Mouse (Mus musculus) intestine, embryonic 15.5 days (tissue): ENCODE results near the gene 4930522H14Rik. TPM values are rescaled to one million over a fixed set of nuclear protein-coding genes. Genes with fewer than 3 reads are reported as not detected.

Experiments
- ATAC-seq: fragments of 200-750 bp; cut with Nextera tagmentation; 2 replicates; pipeline ENCODE4 v1.8.0; 2017; ENCODE audit warnings: moderate TSS enrichment, moderate library complexity
- H3K27ac ChIP-seq: fragments of 300-500 bp; sonication (generic); 2 replicates; pipeline ENCODE4 v1.5.1; 2015; ENCODE audit warnings: mild to moderate bottlenecking, inconsistent platforms
- H3K27me3 ChIP-seq: fragments of 300-500 bp; sonication (generic); replicated peaks from 2 replicates; pipeline ENCODE4 v1.6.1; 2015; ENCODE audit warnings: inconsistent platforms
- H3K36me3 ChIP-seq: fragments of 300-500 bp; sonication (generic); 2 replicates; pipeline ENCODE4 v1.6.1; 2015; ENCODE audit warnings: inconsistent platforms
- H3K4me1 ChIP-seq: fragments of 300-500 bp; sonication (generic); replicated peaks from 2 replicates; pipeline ENCODE4 v1.6.1; 2015; ENCODE audit warnings: inconsistent platforms
- H3K4me2 ChIP-seq: fragments of 300-500 bp; sonication (generic); replicated peaks from 2 replicates; pipeline ENCODE4 v1.6.1; 2015; ENCODE audit warnings: mild to moderate bottlenecking, inconsistent platforms
- H3K4me3 ChIP-seq: fragments of 300-500 bp; sonication (generic); replicated peaks from 2 replicates; pipeline ENCODE4 v1.5.1; 2015; ENCODE audit warnings: inconsistent platforms
- H3K9ac ChIP-seq: fragments of 300-500 bp; sonication (generic); 2 replicates; pipeline ENCODE4 v1.6.1; 2015; ENCODE audit warnings: inconsistent platforms
- H3K9me3 ChIP-seq: fragments of 300-500 bp; sonication (generic); 2 replicates; pipeline ENCODE4 v1.6.1; 2016; ENCODE audit warnings: inconsistent platforms
- WGBS: fragments of 180-500 bp; shearing (Covaris S2); methylation state at CpG from one replicate; pipeline ENCODE4 v1.1.7; 2015; 5-methylcytosine and 5-hydroxymethylcytosine counted together
- polyA plus RNA-seq: library from polyadenylated mRNA; unstranded; fragments of >200 nt; fragmentation: Nextera tagmentation; extraction: Ambion mirVana; gene quantifications from 2 replicates; pipeline ENCODE4 v1.2.1, GENCODE M21; 2015

4930522H14Rik gene
- polyA plus RNA-seq, 1 experiment from 2014 or later = not detected

DNA sequence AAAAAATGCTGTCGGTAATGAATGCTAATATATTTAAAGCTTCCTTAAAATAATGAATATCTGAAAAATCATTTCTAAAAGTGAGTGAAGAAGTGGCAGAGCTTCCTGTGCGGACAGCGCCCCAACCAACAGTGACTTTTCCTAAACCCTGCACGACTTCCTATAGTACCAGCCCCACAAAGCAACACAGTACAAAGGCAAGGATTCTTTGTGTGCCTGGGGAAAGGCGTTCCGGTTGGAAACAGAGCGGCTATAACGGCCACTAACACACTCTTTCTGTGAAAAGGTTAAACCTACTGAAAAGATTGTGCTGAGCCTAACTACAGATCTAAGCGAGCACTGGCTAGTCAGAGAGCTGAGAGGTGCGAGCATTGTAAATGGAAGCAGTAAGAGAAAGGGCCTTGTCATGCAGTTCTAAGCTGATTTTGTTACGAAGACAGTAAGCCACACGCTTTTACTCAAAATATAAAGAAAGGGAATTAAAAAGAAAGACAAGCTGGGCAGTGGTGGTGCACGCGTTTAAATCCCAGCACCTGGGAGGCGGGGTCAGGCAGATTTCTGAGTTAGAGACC is 766 bp downstream of the 4930522H14Rik start:
- Histone ChIP-seq H3K9ac (no peak overlapping the region), H3K36me3 (no peaks in the 10 kb centered on the region), H3K4me2 (no peak overlapping the region), H3K27ac (no peak overlapping the region), H3K9me3 (no peaks in the 10 kb centered on the region), H3K27me3 (no peaks in the 10 kb centered on the region), H3K4me1 (no peaks in the 10 kb centered on the region), H3K4me3 (no peak overlapping the region)
- ATAC-seq = no peak
- 79% methylated on average over 15 of the region's 15 CpGs for WGBS

DNA sequence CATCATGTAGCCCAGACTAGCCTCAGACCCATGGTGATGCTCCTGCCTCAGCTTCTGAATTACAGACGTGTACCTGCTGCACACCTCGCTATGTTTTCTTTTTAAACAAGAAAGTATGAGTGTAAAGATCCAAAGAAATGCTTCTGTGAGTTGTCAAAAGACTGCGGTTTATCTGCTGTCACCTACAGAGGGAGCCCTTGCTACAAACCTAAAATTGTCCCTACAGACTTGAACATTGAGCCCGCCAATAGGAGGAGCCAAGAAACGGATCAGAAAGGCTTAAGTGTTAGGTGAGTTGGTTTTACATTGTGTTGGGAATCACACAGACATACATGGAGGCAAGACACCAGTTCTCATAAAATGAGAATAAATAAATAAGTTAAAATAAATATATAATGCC is 26.2 kb downstream of the 4930522H14Rik start:
- H3K4me3 ChIP-seq = no peak overlapping the region
- H3K27ac ChIP-seq = no peak overlapping the region
- no peaks in the 10 kb centered on the region for H3K4me1 ChIP-seq
- WGBS = 8% methylated on average over 5 of the region's 5 CpGs
- H3K36me3 ChIP-seq = no peaks in the 10 kb centered on the region
- H3K9me3 ChIP-seq = no peaks in the 10 kb centered on the region
- no peak for ATAC-seq
- H3K27me3 ChIP-seq = no peaks in the 10 kb centered on the region
- no peak overlapping the region for H3K9ac ChIP-seq
- no peak overlapping the region for H3K4me2 ChIP-seq

DNA sequence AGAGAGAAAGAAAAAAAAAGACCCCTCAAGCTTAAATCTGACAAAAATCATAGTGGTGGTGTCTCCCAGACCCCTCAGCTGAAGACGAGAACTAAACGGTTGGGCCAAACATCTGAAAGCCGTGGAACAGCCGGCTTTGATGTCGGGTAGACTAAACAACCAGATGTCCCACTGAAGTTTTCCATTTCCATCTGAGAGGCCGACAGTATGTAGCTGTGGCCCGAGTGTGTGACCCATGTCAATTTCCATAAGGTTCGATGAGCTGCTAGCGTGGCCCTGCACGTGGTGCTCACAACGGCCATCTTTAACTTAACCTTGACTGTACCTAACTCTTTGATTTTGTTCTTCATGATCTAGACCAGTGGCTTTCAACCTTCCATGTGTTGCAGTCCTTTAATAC is 32.6 kb downstream of the 4930522H14Rik start:
- no peaks in the 10 kb centered on the region for H3K4me1 ChIP-seq
- 64% methylated on average over 11 of the region's 11 CpGs for WGBS

DNA sequence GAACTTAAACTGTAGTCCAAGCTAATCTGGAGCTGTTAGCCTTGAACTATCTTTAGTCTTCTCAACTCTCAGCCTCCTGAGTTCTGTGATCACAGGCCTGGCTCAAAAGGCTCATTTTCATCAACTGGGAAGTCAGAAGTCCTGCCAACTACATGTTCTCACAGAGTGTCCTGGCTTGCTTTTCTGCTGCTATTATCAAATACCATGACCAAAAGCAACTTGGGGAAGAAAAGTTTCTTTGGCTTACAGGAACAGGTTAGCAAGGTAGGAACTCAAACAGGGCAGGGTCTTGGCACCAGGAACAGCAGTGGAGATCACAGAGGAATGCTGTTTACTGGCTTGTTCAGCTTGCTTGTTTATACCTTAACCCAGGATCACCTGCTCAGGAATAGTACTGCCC is 37.5 kb downstream of the 4930522H14Rik start:
- ATAC-seq = no peak
- no peaks in the 10 kb centered on the region for H3K9me3 ChIP-seq
- H3K27me3 ChIP-seq = no peaks in the 10 kb centered on the region
- H3K36me3 ChIP-seq = no peaks in the 10 kb centered on the region
- no peak overlapping the region for H3K4me3 ChIP-seq
- no peaks in the 10 kb centered on the region for H3K4me1 ChIP-seq
- no peak overlapping the region for H3K9ac ChIP-seq
- H3K27ac ChIP-seq = no peak overlapping the region
- H3K4me2 ChIP-seq = no peak overlapping the region

More for the DNA sequence above, 32.6 kb downstream of the 4930522H14Rik start:
- no peaks in the 10 kb centered on the region for H3K9me3 ChIP-seq
- H3K27ac ChIP-seq = no peak overlapping the region
- ATAC-seq = no peak
- H3K36me3 ChIP-seq = no peaks in the 10 kb centered on the region
- no peaks in the 10 kb centered on the region for H3K27me3 ChIP-seq
- no peak overlapping the region for H3K4me2 ChIP-seq
- H3K9ac ChIP-seq = no peak overlapping the region
- no peak overlapping the region for H3K4me3 ChIP-seq

DNA sequence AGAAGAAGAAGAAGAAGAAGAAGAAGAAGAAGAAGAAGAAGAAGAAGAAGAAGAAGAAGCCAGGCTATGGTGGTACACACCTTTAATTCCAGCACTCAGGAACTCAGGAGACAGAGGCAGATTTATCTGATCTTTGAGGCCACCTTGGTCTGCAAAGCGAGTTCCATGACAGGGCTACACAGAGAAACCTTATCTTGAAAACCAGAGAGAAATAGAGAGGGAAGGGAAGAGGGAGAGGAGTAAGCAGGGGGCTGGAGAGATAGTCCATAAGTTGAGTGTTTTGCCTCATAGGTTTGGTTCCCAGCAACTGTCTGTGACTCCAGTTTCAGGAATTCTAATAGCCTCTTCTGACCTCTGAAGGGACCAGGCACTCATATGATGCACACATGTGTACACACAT is 42.3 kb downstream of the 4930522H14Rik start:
- H3K36me3 ChIP-seq = no peaks in the 10 kb centered on the region
- 42% methylated on average over 1 of the region's 1 CpGs for WGBS
- H3K9ac ChIP-seq = no peak overlapping the region
- no peaks in the 10 kb centered on the region for H3K4me1 ChIP-seq
- H3K9me3 ChIP-seq = no peaks in the 10 kb centered on the region
- no peak overlapping the region for H3K4me3 ChIP-seq
- H3K4me2 ChIP-seq = no peak overlapping the region
- H3K27ac ChIP-seq = no peak overlapping the region
- no peaks in the 10 kb centered on the region for H3K27me3 ChIP-seq
- no peak for ATAC-seq

DNA sequence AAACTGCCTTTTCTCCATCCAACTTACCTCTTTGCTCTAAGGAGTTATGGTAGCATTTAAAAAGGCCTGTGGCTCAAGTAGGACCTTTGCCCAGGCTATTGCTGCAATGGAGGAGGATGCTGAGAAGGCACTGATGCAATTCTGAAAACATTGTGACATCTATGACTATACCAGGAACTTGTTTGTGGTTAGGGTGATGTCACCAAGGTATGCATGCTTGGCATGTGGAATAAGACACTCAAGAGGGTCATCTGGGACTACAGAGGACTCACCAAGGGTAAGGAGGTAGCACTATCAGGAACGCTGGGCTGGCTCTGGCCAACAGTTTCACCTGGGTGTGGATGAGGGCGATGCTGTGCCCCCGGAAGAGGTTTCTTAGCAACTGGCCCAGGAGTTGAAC is 46.5 kb downstream of the 4930522H14Rik start, which contains the start of gene Rnf11:
Gene Rnf11, minus strand, starts transcription at position 108 of the 400 bp plus-strand sequence.
- H3K9ac ChIP-seq = no peak within 1 kb of the TSS
- H3K27me3 ChIP-seq = no peaks in the 10 kb centered on the region
- no peaks in the 10 kb centered on the region for H3K4me1 ChIP-seq
- 83% methylated on average over 3 of the region's 3 CpGs for WGBS
- H3K4me3 ChIP-seq = no peak within 1 kb of the TSS
- no peak within 1 kb of the TSS for H3K27ac ChIP-seq
- no peaks in the 10 kb centered on the region for H3K9me3 ChIP-seq
- H3K4me2 ChIP-seq = no peak within 1 kb of the TSS
- no peak for ATAC-seq
- H3K36me3 ChIP-seq = no peaks in the 10 kb centered on the region

DNA sequence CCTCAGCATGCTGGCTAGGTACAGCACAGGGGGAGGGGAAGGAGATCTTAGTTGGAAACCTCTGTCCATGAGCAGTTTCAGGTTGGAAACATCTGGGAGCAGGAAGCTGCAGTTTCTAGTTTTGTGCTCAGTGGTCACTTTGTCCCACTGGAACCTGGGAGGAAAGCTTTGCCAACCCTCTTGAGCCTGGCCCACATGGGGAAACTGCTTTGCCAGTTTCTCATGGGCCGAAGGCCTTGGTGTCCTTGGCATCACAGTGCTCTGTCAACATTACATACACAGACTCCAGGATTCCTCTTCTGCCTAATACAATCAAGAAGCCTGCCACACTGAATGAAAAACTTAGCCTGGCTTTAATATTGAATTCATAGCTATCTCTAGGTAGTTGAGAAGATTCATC is 48.4 kb downstream of the 4930522H14Rik start:
- Histone ChIP-seq H3K4me1 (no peaks in the 10 kb centered on the region), H3K27me3 (no peaks in the 10 kb centered on the region), H3K4me2 (no peak overlapping the region), H3K9me3 (no peaks in the 10 kb centered on the region), H3K27ac (no peak overlapping the region), H3K36me3 (no peaks in the 10 kb centered on the region), H3K9ac (no peak overlapping the region), H3K4me3 (no peak overlapping the region)
- ATAC-seq = no peak
- 86% methylated on average over 1 of the region's 1 CpGs for WGBS

DNA sequence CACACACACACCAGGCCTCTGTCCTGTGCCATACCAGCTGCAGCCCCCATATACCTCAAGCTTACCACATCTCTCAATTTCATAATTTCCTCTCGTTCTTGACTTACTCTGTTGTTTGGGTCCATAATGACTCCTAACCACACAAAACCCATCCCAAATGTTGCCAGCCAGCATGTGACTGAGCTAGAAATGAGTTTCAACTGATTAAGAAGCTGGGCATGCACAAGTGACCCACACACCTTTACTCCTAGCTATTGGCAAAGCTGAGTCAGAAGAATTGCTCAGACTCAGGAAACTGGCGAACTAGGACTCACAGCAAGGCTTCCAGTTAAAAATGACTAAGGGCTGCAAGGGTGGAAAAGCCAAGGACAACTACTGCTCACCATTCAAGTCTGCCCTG is 49.7 kb downstream of the 4930522H14Rik start:
- ATAC-seq = no peak
- no peak overlapping the region for H3K27ac ChIP-seq
- no peaks in the 10 kb centered on the region for H3K36me3 ChIP-seq
- H3K27me3 ChIP-seq = no peaks in the 10 kb centered on the region
- H3K9ac ChIP-seq = no peak overlapping the region
- H3K4me2 ChIP-seq = no peak overlapping the region
- 88% methylated on average over 2 of the region's 2 CpGs for WGBS
- H3K4me1 ChIP-seq = no peaks in the 10 kb centered on the region
- H3K9me3 ChIP-seq = no peaks in the 10 kb centered on the region
- H3K4me3 ChIP-seq = no peak overlapping the region

DNA sequence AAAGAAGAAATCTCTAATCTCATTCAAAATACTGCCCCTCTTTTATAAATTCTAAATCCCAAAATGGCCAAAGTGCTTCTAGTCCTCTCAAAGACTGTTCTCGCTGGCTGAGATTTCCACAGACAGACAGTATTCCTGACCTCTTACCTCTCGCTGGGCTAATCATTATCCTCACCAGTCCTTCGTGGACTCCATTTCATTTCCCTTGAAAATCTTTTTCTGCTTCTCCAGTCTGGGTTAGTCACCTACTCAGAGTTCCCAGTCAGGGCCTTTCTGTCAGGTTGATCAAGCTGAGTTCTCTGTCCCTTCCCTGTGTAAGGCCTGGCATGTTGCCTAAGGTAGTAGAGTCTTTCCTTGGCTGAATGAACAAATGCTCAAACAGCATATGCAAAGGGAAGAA is 53.6 kb downstream of the 4930522H14Rik start:
- Histone ChIP-seq H3K4me1 (peaks cover 3% of the 10 kb centered on the region; the same call in 1 of the 2 replicates), H3K27me3 (no peaks in the 10 kb centered on the region), H3K4me2 (no peak overlapping the region), H3K4me3 (no peak overlapping the region), H3K9me3 (no peaks in the 10 kb centered on the region), H3K9ac (no peak overlapping the region), H3K36me3 (no peaks in the 10 kb centered on the region), H3K27ac (no peak overlapping the region)
- ATAC-seq = no peak
- 86% methylated on average over 3 of the region's 3 CpGs for WGBS

DNA sequence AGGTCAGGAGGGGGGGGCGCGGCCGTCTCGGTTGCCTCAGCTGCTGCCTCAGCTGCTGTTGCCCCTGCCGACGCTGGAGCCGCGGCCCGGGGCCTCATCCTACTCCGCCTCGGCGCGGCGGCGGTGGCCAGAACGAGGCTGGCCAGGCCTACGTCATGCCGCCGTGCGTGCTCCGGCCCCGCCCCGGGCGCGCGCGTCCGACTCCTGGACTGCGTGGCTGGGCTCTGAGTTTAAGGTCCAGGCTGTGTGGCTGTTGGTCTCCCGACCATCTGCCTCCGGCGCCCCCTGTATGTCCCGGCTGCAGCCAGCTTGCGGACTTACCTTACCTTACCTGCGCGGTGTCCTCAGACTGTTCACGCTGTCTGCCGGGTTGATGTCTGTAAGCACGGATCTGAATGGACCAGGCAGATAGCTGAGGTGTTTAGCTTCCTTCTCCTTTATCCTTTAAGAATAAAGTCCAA is 54.5 kb downstream of the 4930522H14Rik start:
- Histone ChIP-seq H3K4me1 (peaks cover 3% of the 10 kb centered on the region; the same call in 1 of the 2 replicates), H3K9ac (peak overlapping the region; percentile 96), H3K4me3 (peak overlapping the region; percentile 90), H3K9me3 (no peaks in the 10 kb centered on the region), H3K36me3 (no peaks in the 10 kb centered on the region), H3K27ac (peak overlapping the region; percentile 93), H3K4me2 (peak overlapping the region; percentile 71), H3K27me3 (no peaks in the 10 kb centered on the region)
- under 1% methylated on average over 38 of the region's 39 CpGs for WGBS
- peak; percentile 99 for ATAC-seq

DNA sequence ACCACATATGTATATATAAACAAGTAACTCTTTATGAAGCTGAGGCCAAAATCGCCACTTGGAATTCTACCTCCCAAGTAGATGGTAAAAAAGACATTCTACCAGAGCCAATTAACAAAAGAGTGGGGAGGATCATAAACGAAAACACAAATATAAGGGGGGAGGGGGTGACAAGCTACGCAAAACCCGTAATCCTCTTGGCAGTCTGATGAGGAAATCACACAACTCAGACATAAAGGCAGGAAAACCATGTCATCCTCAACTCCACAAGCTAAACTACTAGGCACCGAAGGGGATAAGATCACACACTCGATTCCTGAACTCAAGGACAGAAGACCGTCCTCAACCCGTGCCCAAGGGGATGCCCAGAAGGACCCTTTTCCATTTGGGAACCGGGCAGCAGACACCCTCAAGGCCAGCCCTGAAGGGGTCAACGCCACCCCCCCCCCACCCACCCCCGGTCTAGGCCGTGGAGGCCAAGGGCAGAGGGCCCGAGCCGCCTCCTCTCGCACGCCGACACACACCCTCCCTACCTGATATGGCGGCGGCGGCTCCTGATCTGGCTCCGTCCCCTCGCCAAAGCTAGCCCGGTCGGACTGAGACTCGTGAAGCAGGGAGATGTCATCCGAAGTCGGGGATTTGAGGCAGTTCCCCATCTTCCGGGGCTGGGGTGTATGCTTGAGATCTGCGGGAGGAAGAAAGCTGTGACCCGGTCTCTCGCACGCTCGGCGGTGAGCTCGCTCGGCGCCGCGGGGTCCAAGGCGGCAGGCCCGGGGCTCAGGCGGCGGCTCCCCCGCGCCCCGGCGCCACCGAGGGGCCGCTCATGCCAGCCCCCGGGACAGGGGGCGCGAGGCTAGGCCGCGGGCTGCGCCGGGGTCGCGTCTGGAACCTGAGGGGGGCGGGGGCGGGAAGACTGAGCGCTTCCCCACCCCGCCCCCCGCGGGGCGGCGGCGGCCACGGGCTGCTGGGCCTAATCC is 55.2 kb downstream of the 4930522H14Rik start:
- Histone ChIP-seq H3K36me3 (no peaks in the 10 kb centered on the region), H3K27ac (peak overlapping the region; percentile 93), H3K4me3 (peak overlapping the region; percentile 90), H3K9me3 (no peaks in the 10 kb centered on the region), H3K27me3 (no peaks in the 10 kb centered on the region), H3K9ac (peak overlapping the region; percentile 96), H3K4me1 (peaks cover 3% of the 10 kb centered on the region; the same call in 1 of the 2 replicates), H3K4me2 (peak overlapping the region; percentile 71)
- WGBS = under 1% methylated on average over 56 of the region's 68 CpGs
- ATAC-seq = peak; percentile 81

DNA sequence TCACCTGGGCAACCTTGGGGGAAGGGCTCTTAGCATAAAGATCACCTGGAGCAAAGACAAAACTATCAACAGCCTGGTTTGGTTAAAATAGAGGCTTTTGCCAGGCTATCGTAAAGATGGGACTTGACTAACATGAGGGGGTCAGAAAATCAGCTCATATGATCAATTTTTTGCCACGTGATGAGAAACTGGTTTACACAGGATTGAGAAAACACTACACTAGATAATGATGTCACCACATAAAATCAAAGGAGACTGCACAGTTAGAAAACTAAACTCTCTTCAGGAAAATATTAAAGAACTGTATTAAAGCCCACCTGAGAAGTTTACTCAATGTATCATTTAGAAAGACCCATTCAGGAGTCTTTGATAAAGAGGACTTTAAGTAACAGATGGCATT is 56.0 kb downstream of the 4930522H14Rik start:
- H3K4me2 ChIP-seq = peak overlapping the region; percentile 71
- H3K9me3 ChIP-seq = no peaks in the 10 kb centered on the region
- H3K27me3 ChIP-seq = no peaks in the 10 kb centered on the region
- no peak for ATAC-seq
- peaks cover 3% of the 10 kb centered on the region; the same call in 1 of the 2 replicates for H3K4me1 ChIP-seq
- no peak overlapping the region for H3K9ac ChIP-seq
- 48% methylated on average over 2 of the region's 2 CpGs for WGBS
- no peak overlapping the region for H3K27ac ChIP-seq
- H3K4me3 ChIP-seq = peak overlapping the region; percentile 90; the same call in 1 of the 2 replicates
- H3K36me3 ChIP-seq = no peaks in the 10 kb centered on the region
